Mouse (Mus musculus) MEL (cell line): ENCODE measurements around the gene Cyth3.

Source experiments
- CHD1 ChIP-seq: IDR thresholded peaks from 2 replicates; pipeline ENCODE4 v1.6.1; 2012; ENCODE audit warnings: low read depth, mild to moderate bottlenecking, inconsistent platforms, low read length, improper control_type of control experiment
- CTCF ChIP-seq, 3 experiments: IDR thresholded peaks in 2 of 3; conservative IDR thresholded peaks in 1 of 3; 2 replicates each; pipeline ENCODE4 v1.5.1; 2011 to 2012; ENCODE audit warnings: low read length in 3 of 3, low read depth in 2 of 3, mild to moderate bottlenecking in 2 of 3, improper control_type of control experiment in 1 of 3, inconsistent platforms in 1 of 3, mixed read lengths in 1 of 3, moderate library complexity in 1 of 3; ENCODE audit not compliant: control insufficient read depth in 1 of 3, insufficient read depth in 1 of 3, poor library complexity in 1 of 3, severe bottlenecking in 1 of 3
- JUND ChIP-seq: IDR thresholded peaks from 2 replicates; pipeline ENCODE4 v1.6.1; 2011; ENCODE audit warnings: low read depth, mild to moderate bottlenecking, improper control_type of control experiment, low read length
- MXI1 ChIP-seq: IDR thresholded peaks from 2 replicates; pipeline ENCODE4 v1.6.1; 2011; ENCODE audit warnings: mild to moderate bottlenecking, low read depth, low read length, improper control_type of control experiment
- TAL1 ChIP-seq: IDR thresholded peaks from 2 replicates; pipeline ENCODE4 v1.6.1; 2012; ENCODE audit warnings: mild to moderate bottlenecking, inconsistent platforms, low read length, moderate library complexity, mixed read lengths

DNA sequence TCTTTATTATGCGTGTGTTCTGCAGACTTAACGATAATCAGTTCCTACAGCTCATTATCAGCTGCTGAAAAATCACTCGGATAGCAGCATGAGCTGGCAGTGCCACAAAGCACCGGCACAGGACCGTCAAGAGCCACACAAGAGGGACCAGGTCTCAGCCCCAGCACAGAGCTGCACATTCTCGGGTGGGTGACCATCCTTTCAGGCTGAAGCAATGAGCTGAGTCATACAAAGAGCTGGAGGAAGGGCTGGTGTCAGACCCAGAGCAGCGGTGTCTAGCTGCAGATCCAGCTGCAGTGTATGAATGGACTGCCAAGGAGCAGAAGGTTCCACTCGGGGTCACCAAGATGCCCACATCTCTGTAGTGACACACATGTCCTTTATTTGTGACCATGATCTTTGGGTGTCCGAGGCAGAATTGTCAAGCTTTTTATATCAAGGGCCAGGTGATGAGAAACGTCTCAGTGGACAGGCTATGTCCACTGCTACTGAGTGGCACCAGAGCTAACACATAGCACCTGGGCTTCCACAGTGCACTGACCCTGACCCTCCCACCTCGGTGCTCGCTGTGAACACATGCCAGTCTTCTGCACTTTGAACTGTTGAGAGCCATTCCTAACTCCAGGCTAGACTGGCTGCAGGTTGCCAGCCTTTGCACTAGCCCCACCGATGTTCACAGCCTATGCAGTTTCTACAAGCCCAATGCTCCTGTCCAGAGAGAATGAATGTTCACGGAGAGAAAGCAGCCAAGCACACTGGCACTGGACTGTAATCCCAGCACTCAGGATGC lies 90.0 kb downstream of the Cyth3 start:
- TF ChIP-seq CTCF (IDR thresholded peaks at IDR 0.05 in 2 of 3, conservative IDR thresholded peaks at IDR 0.05 in 1 of 3; ENCODE audit: control insufficient read depth in 1 of 3, insufficient read depth in 1 of 3, low read depth in 2 of 3, low read length in 3 of 3, poor library complexity in 1 of 3, severe bottlenecking in 1 of 3), result no peak
- TF ChIP-seq TAL1, result no peak
- no peak for TF ChIP-seq JUND
- no peak for TF ChIP-seq CHD1
- no peak for TF ChIP-seq MXI1
